Mouse (Mus musculus) midbrain, embryonic 11.5 days (tissue): ENCODE data around the gene Itpr1. TPM values are rescaled to one million over a fixed set of nuclear protein-coding genes. Genes with fewer than 3 reads are reported as not detected.

Experiments used
- ATAC-seq: fragments of 200-750 bp; cut with Nextera tagmentation; 2 replicates; pipeline ENCODE4 v1.8.0; 2017; ENCODE audit warnings: moderate TSS enrichment, moderate library complexity; ENCODE audit not compliant: low FRiP score
- DNase-seq: peaks from one replicate; pipeline ENCODE4 v3.0.0; 2015; ENCODE audit warnings: low spot score; ENCODE audit errors: missing footprints
- H3K27ac ChIP-seq: fragments of 300-500 bp; sonication (generic); 2 replicates; pipeline ENCODE4 v1.5.1; 2014; ENCODE audit warnings: low read depth, low read length
- H3K27me3 ChIP-seq: fragments of 300-500 bp; sonication (generic); 2 replicates; pipeline ENCODE4 v1.6.1; 2014; ENCODE audit warnings: mild to moderate bottlenecking, low read length, moderate library complexity, mixed read lengths; ENCODE audit not compliant: control insufficient read depth, insufficient read depth
- H3K36me3 ChIP-seq: fragments of 300-500 bp; sonication (generic); 2 replicates; pipeline ENCODE4 v1.6.1; 2014; ENCODE audit warnings: mild to moderate bottlenecking, low read length, moderate library complexity, mixed read lengths; ENCODE audit not compliant: control insufficient read depth, insufficient read depth
- H3K4me1 ChIP-seq: fragments of 300-500 bp; sonication (generic); 2 replicates; pipeline ENCODE4 v1.6.1; 2014; ENCODE audit warnings: low read length; ENCODE audit not compliant: control insufficient read depth, insufficient read depth
- H3K4me2 ChIP-seq: fragments of 300-500 bp; sonication (generic); 2 replicates; pipeline ENCODE4 v1.6.1; 2014; ENCODE audit warnings: mild to moderate bottlenecking, moderate library complexity
- H3K4me3 ChIP-seq: fragments of 300-500 bp; sonication (generic); 2 replicates; pipeline ENCODE4 v1.5.1; 2014; ENCODE audit warnings: low read depth, low read length
- H3K9ac ChIP-seq: fragments of 300-500 bp; sonication (generic); 2 replicates; pipeline ENCODE4 v1.6.1; 2014; ENCODE audit warnings: low read length
- H3K9me3 ChIP-seq: fragments of 300-500 bp; sonication (generic); 2 replicates; pipeline ENCODE4 v1.6.1; 2016; ENCODE audit warnings: low read length; ENCODE audit not compliant: control insufficient read depth
- WGBS: fragments of 180-500 bp; shearing (Covaris S2); extraction: QIAGEN DNeasy Blood & Tissue Kit; methylation state at CpG from one replicate; pipeline ENCODE4 v1.1.7; 2014; 5-methylcytosine and 5-hydroxymethylcytosine counted together
- polyA plus RNA-seq: library from polyadenylated mRNA; unstranded; fragments of >200 nt; fragmentation: Nextera tagmentation; extraction: Ambion mirVana; gene quantifications from 2 replicates; pipeline ENCODE4 v1.2.1, GENCODE M21; 2014

Itpr1 gene
- polyA plus RNA-seq, 1 experiment from 2014 or later: 5.2 TPM

GRCm38 (mm10) chr6:108338362-108338761, 125.5 kb downstream of the Itpr1 start:
- H3K9me3 ChIP-seq: no peaks in the 10 kb centered on the region
- H3K4me3 ChIP-seq: no peak overlapping the region
- no peaks in the 10 kb centered on the region for H3K27me3 ChIP-seq
- DNase-seq: no peak
- H3K4me2 ChIP-seq: no peak overlapping the region
- no peak overlapping the region for H3K9ac ChIP-seq
- WGBS: 86% methylated on average over 5 of the region's 5 CpGs
- ATAC-seq: no peak
- H3K36me3 ChIP-seq: no peaks in the 10 kb centered on the region
- H3K4me1 ChIP-seq: no peaks in the 10 kb centered on the region
- H3K27ac ChIP-seq: no peak overlapping the region

GRCm38 (mm10) chr6:108342989-108343388, 130.1 kb downstream of the Itpr1 start:
- DNase-seq: no peak
- H3K27ac ChIP-seq: no peak overlapping the region
- H3K9ac ChIP-seq: no peak overlapping the region
- no peaks in the 10 kb centered on the region for H3K36me3 ChIP-seq
- H3K4me1 ChIP-seq: no peaks in the 10 kb centered on the region
- no peaks in the 10 kb centered on the region for H3K27me3 ChIP-seq
- ATAC-seq: no peak
- whole genome bisulfite sequencing: 86% methylated on average over 5 of the region's 5 CpGs
- no peaks in the 10 kb centered on the region for H3K9me3 ChIP-seq
- no peak overlapping the region for H3K4me3 ChIP-seq
- H3K4me2 ChIP-seq: no peak overlapping the region

- Histone ChIP-seq H3K27ac (no peak overlapping the region), H3K4me3 (no peak overlapping the region), H3K9ac (no peak overlapping the region), H3K4me1 (no peaks in the 10 kb centered on the region), H3K27me3 (no peaks in the 10 kb centered on the region), H3K9me3 (no peaks in the 10 kb centered on the region), H3K4me2 (no peak overlapping the region), H3K36me3 (no peaks in the 10 kb centered on the region)
- WGBS: 83% methylated on average over 4 of the region's 4 CpGs
- ATAC-seq (no peak), DNase-seq (no peak)
Observed at GRCm38 (mm10) chr6:108343781-108344310, 130.9 kb downstream of the Itpr1 start.

- ATAC-seq: no peak
Observed at GRCm38 (mm10) chr6:108350801-108351200, 137.9 kb downstream of the Itpr1 start.

GRCm38 (mm10) chr6:108351998-108352397, 139.1 kb downstream of the Itpr1 start:
- no peak overlapping the region for H3K4me3 ChIP-seq
- H3K4me1 ChIP-seq: no peaks in the 10 kb centered on the region
- no peak for DNase-seq
- H3K27ac ChIP-seq: no peak overlapping the region
- H3K9ac ChIP-seq: no peak overlapping the region
- ATAC-seq: no peak
- 77% methylated on average over 8 of the region's 8 CpGs for WGBS
- H3K9me3 ChIP-seq: no peaks in the 10 kb centered on the region
- H3K4me2 ChIP-seq: no peak overlapping the region
- no peaks in the 10 kb centered on the region for H3K27me3 ChIP-seq
- H3K36me3 ChIP-seq: no peaks in the 10 kb centered on the region

More at GRCm38 (mm10) chr6:108350801-108351200, 137.9 kb downstream of the Itpr1 start:
- Histone ChIP-seq H3K36me3 (no peaks in the 10 kb centered on the region), H3K4me2 (no peak overlapping the region), H3K9ac (no peak overlapping the region), H3K4me1 (no peaks in the 10 kb centered on the region), H3K4me3 (no peak overlapping the region), H3K27me3 (no peaks in the 10 kb centered on the region), H3K27ac (no peak overlapping the region), H3K9me3 (no peaks in the 10 kb centered on the region)
- DNase-seq: no peak
- 88% methylated on average over 2 of the region's 2 CpGs for WGBS

GRCm38 (mm10) chr6:108367412-108367811, 154.5 kb downstream of the Itpr1 start:
- no peak overlapping the region for H3K27ac ChIP-seq
- no peak overlapping the region for H3K4me2 ChIP-seq
- no peaks in the 10 kb centered on the region for H3K4me1 ChIP-seq
- no peak overlapping the region for H3K4me3 ChIP-seq
- ATAC-seq: no peak
- no peak for DNase-seq
- 85% methylated on average over 4 of the region's 4 CpGs for WGBS
- no peaks in the 10 kb centered on the region for H3K9me3 ChIP-seq
- H3K27me3 ChIP-seq: no peaks in the 10 kb centered on the region
- no peaks in the 10 kb centered on the region for H3K36me3 ChIP-seq
- no peak overlapping the region for H3K9ac ChIP-seq

- H3K9ac ChIP-seq: no peak overlapping the region
- H3K9me3 ChIP-seq: no peaks in the 10 kb centered on the region
- H3K27ac ChIP-seq: no peak overlapping the region
- H3K36me3 ChIP-seq: no peaks in the 10 kb centered on the region
- H3K4me1 ChIP-seq: no peaks in the 10 kb centered on the region
- DNase-seq (no peak), ATAC-seq (no peak)
- H3K4me2 ChIP-seq: no peak overlapping the region
- no peaks in the 10 kb centered on the region for H3K27me3 ChIP-seq
- WGBS: 95% methylated on average over 11 of the region's 11 CpGs
- no peak overlapping the region for H3K4me3 ChIP-seq
Observed at GRCm38 (mm10) chr6:108369031-108369430, 156.1 kb downstream of the Itpr1 start.

- Histone ChIP-seq H3K27me3 (no peaks in the 10 kb centered on the region), H3K9ac (no peak overlapping the region), H3K27ac (no peak overlapping the region), H3K4me1 (no peaks in the 10 kb centered on the region), H3K4me3 (no peak overlapping the region), H3K9me3 (no peaks in the 10 kb centered on the region), H3K4me2 (no peak overlapping the region), H3K36me3 (no peaks in the 10 kb centered on the region)
- 85% methylated on average over 7 of the region's 7 CpGs for WGBS
- ATAC-seq (no peak), DNase-seq (no peak)
Observed at GRCm38 (mm10) chr6:108371347-108371893, 158.5 kb downstream of the Itpr1 start.

GRCm38 (mm10) chr6:108374019-108374418, 161.1 kb downstream of the Itpr1 start:
- 77% methylated on average over 7 of the region's 7 CpGs for WGBS
- Histone ChIP-seq H3K27ac (no peak overlapping the region), H3K4me1 (no peaks in the 10 kb centered on the region), H3K27me3 (no peaks in the 10 kb centered on the region), H3K9ac (no peak overlapping the region), H3K9me3 (no peaks in the 10 kb centered on the region), H3K4me3 (no peak overlapping the region), H3K4me2 (no peak overlapping the region), H3K36me3 (no peaks in the 10 kb centered on the region)
- DNase-seq (no peak), ATAC-seq (no peak)
